Mouse (Mus musculus) neural tube, embryonic 15.5 days (tissue): ENCODE data around the gene Evi2b. TPM values are rescaled to one million over a fixed set of nuclear protein-coding genes. Genes with fewer than 3 reads are reported as not detected.

Experiments
- ATAC-seq: fragments of 200-750 bp; cut with Nextera tagmentation; 2 replicates; pipeline ENCODE4 v1.8.0; 2017; ENCODE audit warnings: mild to moderate bottlenecking, moderate TSS enrichment, moderate library complexity; ENCODE audit not compliant: low FRiP score
- H3K27ac ChIP-seq: fragments of 300-500 bp; sonication (generic); replicated peaks from 2 replicates; pipeline ENCODE4 v1.5.1; 2015; ENCODE audit warnings: mild to moderate bottlenecking, inconsistent platforms
- H3K27me3 ChIP-seq: fragments of 300-500 bp; sonication (generic); replicated peaks from 2 replicates; pipeline ENCODE4 v1.6.1; 2015; ENCODE audit warnings: inconsistent platforms
- H3K36me3 ChIP-seq: fragments of 300-500 bp; sonication (generic); 2 replicates; pipeline ENCODE4 v1.6.1; 2015; ENCODE audit warnings: inconsistent platforms
- H3K4me1 ChIP-seq: fragments of 300-500 bp; sonication (generic); 2 replicates; pipeline ENCODE4 v1.6.1; 2015; ENCODE audit warnings: inconsistent platforms
- H3K4me2 ChIP-seq: fragments of 300-500 bp; sonication (generic); 2 replicates; pipeline ENCODE4 v1.6.1; 2015; ENCODE audit warnings: inconsistent platforms, mild to moderate bottlenecking, moderate library complexity
- H3K4me3 ChIP-seq: fragments of 300-500 bp; sonication (generic); replicated peaks from 2 replicates; pipeline ENCODE4 v1.5.1; 2015; ENCODE audit warnings: mild to moderate bottlenecking, inconsistent platforms
- H3K9ac ChIP-seq: fragments of 300-500 bp; sonication (generic); replicated peaks from 2 replicates; pipeline ENCODE4 v1.6.1; 2015; ENCODE audit warnings: mild to moderate bottlenecking, inconsistent platforms
- H3K9me3 ChIP-seq: fragments of 300-500 bp; sonication (generic); replicated peaks from 2 replicates; pipeline ENCODE4 v1.6.1; 2016; ENCODE audit warnings: inconsistent platforms
- WGBS: fragments of 180-500 bp; shearing (Covaris S2); methylation state at CpG from one replicate; pipeline ENCODE4 v1.1.7; 2015; ENCODE audit warnings: mixed read lengths; 5-methylcytosine and 5-hydroxymethylcytosine counted together
- polyA plus RNA-seq: library from polyadenylated mRNA; unstranded; fragments of >200 nt; fragmentation: Nextera tagmentation; extraction: Ambion mirVana; gene quantifications from 2 replicates; pipeline ENCODE4 v1.2.1, GENCODE M21; 2015

The Evi2b gene
- polyA plus RNA-seq, 1 experiment from 2014 or later, result 0.40 TPM

DNA sequence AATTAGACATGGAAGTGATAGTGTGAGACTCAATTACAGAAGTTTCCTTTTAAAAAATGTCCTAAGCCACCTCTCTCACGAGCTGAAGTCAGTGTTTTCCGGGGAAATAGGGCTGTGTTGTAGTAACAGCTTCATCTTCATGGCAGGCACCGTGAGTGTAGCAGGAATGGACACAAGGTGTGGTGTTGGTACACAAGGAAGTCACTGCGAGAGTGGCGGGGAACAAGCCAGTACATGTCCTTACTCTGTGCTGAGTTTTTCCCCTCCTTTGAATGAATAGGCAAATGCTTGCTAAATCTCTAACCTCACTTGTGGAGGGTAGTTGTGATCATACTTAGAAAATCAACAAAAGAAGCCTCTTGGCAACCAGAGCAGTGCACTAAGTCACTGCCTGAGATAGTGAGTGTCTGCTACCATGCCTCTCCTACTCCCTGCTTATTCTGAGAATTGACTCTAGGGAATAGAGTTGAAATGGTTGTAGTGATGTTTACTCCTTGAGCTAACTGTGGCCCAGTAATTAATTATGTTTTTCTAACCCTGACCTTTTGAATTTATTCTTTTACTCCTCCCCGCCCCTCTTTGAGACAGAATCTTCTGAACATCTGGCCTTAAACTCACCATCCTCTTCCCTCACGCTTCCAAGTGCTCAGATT is 39.6 kb downstream of the Evi2b start:
- 89% methylated on average over 7 of the region's 7 CpGs for whole genome bisulfite sequencing
- peaks cover 10% of the 10 kb centered on the region for H3K36me3 ChIP-seq
- no peaks in the 10 kb centered on the region for H3K27me3 ChIP-seq
- H3K27ac ChIP-seq, result no peak overlapping the region
- no peaks in the 10 kb centered on the region for H3K9me3 ChIP-seq
- H3K4me2 ChIP-seq, result no peak overlapping the region
- no peaks in the 10 kb centered on the region for H3K4me1 ChIP-seq
- no peak for ATAC-seq
- no peak overlapping the region for H3K4me3 ChIP-seq
- H3K9ac ChIP-seq, result no peak overlapping the region

DNA sequence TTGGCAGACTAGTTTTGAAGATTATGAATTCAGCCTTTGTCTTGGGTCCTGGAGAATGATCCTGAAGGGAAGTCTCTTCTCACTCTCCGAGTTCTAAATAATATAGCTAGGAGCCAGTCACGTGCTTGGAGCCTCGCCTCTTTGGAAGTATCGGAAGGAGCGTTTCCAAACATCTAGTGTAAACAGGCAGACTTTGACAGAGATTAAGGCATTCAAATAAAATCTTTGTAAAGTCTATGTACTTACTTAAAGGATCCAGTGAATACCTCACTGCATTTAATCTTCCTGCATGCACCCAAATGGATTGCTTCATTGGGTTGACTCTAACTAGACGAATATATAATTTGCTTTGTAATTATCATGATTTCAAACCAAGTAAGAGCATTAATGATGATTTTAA is 40.2 kb downstream of the Evi2b start:
- H3K9ac ChIP-seq, result no peak overlapping the region
- no peak for ATAC-seq
- no peak overlapping the region for H3K4me2 ChIP-seq
- no peaks in the 10 kb centered on the region for H3K9me3 ChIP-seq
- no peak overlapping the region for H3K27ac ChIP-seq
- H3K4me3 ChIP-seq, result no peak overlapping the region
- H3K36me3 ChIP-seq, result peaks cover 10% of the 10 kb centered on the region
- H3K4me1 ChIP-seq, result no peaks in the 10 kb centered on the region
- WGBS, result 95% methylated on average over 6 of the region's 6 CpGs
- no peaks in the 10 kb centered on the region for H3K27me3 ChIP-seq

DNA sequence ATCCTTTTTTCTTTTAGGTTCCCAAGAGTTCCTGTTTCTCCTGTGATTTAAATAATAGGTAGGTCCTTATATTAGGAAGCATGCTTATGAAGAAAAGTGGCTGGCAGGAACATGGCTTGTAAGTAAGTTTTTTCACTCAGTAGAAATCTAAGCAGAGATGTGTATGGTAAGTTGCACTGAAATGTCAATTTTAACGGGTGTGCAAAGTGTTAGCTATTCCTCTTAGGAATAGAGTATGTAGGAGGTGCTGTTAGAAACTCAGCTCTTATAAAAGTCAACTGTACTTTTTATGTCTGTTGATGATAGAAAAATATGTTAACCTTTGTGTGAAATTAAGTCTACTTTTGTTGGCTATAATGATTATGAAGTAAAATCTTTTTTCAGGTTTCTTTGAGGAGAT is 55.5 kb downstream of the Evi2b start:
- no peak for ATAC-seq
- H3K27me3 ChIP-seq, result no peaks in the 10 kb centered on the region
- WGBS, result 84% methylated on average over 1 of the region's 1 CpGs
- no peak overlapping the region for H3K4me3 ChIP-seq
- no peak overlapping the region for H3K4me2 ChIP-seq
- H3K9me3 ChIP-seq, result no peaks in the 10 kb centered on the region
- no peaks in the 10 kb centered on the region for H3K4me1 ChIP-seq
- H3K27ac ChIP-seq, result no peak overlapping the region
- no peak overlapping the region for H3K9ac ChIP-seq
- H3K36me3 ChIP-seq, result peaks cover 34% of the 10 kb centered on the region

Other genes starting within 250 kb of the Evi2b start
- gene Gm9964, start 226.9 kb downstream of the Evi2b start, polyA plus RNA-seq, result not detected in 2 replicates
- 5.4 and 5.6 TPM in 2 replicates for gene Nf1, start 184.1 kb downstream of the Evi2b start, polyA plus RNA-seq
- 12.6 and 14.5 TPM in 2 replicates for gene Omg, start 19.7 kb downstream of the Evi2b start, polyA plus RNA-seq
- gene Evi2, start 6.8 kb upstream of the Evi2b start, polyA plus RNA-seq, result 0.58 and 0.83 TPM in 2 replicates
- 2.8 and 5.5 TPM in 2 replicates for gene Evi2a, start 6.8 kb upstream of the Evi2b start, polyA plus RNA-seq
- 23.1 and 24.1 TPM in 2 replicates for gene Rab11fip4, start 67.5 kb upstream of the Evi2b start, polyA plus RNA-seq